Mouse (Mus musculus): ENCODE data around the gene Cnot6. TPM values are rescaled to one million over a fixed set of nuclear protein-coding genes. Genes with fewer than 3 reads are reported as not detected.

The Cnot6 gene
- polyA plus RNA-seq, 1 experiment = 10.8 TPM

Other genes with a start within 250 kb of the Cnot6 start
- not detected in 2 replicates for gene Olfr1386, start 247.7 kb downstream of the Cnot6 start, polyA plus RNA-seq (2012; ENCODE audit: insufficient read depth, insufficient read length, missing spikeins)
- not detected in 2 replicates for gene Olfr1385, start 223.7 kb downstream of the Cnot6 start, polyA plus RNA-seq (2012; ENCODE audit: insufficient read depth, insufficient read length, missing spikeins)
- gene Olfr1384, start 206.0 kb downstream of the Cnot6 start, polyA plus RNA-seq (2012; ENCODE audit: insufficient read depth, insufficient read length, missing spikeins) = not detected in 2 replicates
- gene Olfr1383, start 193.1 kb downstream of the Cnot6 start, polyA plus RNA-seq (2012; ENCODE audit: insufficient read depth, insufficient read length, missing spikeins) = not detected in 2 replicates
- gene Olfr1382, start 184.5 kb downstream of the Cnot6 start, polyA plus RNA-seq (2012; ENCODE audit: insufficient read depth, insufficient read length, missing spikeins) = not detected in 2 replicates
- gene Olfr1381, start 169.3 kb downstream of the Cnot6 start, polyA plus RNA-seq (2012; ENCODE audit: insufficient read depth, insufficient read length, missing spikeins) = not detected in 2 replicates
- not detected in 2 replicates for gene Olfr1380, start 155.8 kb downstream of the Cnot6 start, polyA plus RNA-seq (2012; ENCODE audit: insufficient read depth, insufficient read length, missing spikeins)
- gene Flt4, start 103.5 kb downstream of the Cnot6 start, polyA plus RNA-seq (2012; ENCODE audit: insufficient read depth, insufficient read length, missing spikeins) = 2.1 and 2.7 TPM in 2 replicates
- not detected in 2 replicates for gene Scgb3a1, start 49.1 kb downstream of the Cnot6 start, polyA plus RNA-seq (2012; ENCODE audit: insufficient read depth, insufficient read length, missing spikeins)
- 6.9 and 14.4 TPM in 2 replicates for gene Gfpt2, start 81.5 kb upstream of the Cnot6 start, polyA plus RNA-seq (2012; ENCODE audit: insufficient read depth, insufficient read length, missing spikeins)
- 37.6 and 42.6 TPM in 2 replicates for gene Mapk9, start 134.0 kb upstream of the Cnot6 start, polyA plus RNA-seq (2012; ENCODE audit: insufficient read depth, insufficient read length, missing spikeins)
- 1.2 TPM in 1 of 2 replicates, not detected in the other for gene Rasgef1c, start 189.1 kb upstream of the Cnot6 start, polyA plus RNA-seq (2012; ENCODE audit: insufficient read depth, insufficient read length, missing spikeins)

All from brown adipose tissue, adult 24 weeks (tissue).